Mouse (Mus musculus) stomach, postnatal 0 days (tissue): ENCODE data around the gene Enkd1.

Experiments used
- CTCF ChIP-seq: IDR thresholded peaks from 2 replicates; pipeline ENCODE4 v1.5.1; 2016; ENCODE audit warnings: antibody characterized with exemption, low read depth, mild to moderate bottlenecking, moderate library complexity
- EP300 ChIP-seq: optimal IDR thresholded peaks from 2 replicates; pipeline ENCODE3; 2016; ENCODE audit warnings: antibody characterized with exemption

DNA sequence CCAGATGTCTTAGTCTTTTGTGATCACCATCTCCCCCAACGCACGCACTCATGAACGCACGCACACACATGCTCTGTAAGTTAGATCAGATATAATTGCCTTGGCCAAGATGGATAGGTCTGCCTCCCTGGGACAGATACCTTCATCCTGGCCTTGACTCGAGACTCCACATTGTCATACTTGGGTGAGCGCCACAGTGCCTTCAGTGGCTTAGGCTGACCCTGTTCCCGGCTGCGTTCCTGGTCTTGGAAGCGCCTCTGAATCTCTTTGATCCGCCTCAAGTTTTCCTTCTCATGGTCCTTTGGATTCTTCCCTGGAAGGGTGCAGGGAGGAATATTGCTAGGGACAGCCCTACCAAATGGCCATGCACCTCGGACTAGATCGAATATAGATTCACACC lies 1.6 kb downstream of the Enkd1 start:
- no peak for TF ChIP-seq CTCF
- TF ChIP-seq EP300 = no peak
